Mouse (Mus musculus) monocyte, adult 5-6 weeks (primary cell): Measurements from ENCODE around the gene Adamts7. TPM values are rescaled to one million over a fixed set of nuclear protein-coding genes. Genes with fewer than 3 reads are reported as not detected.

Experiments used
- ATAC-seq: fragments of 153-309, 156-312 bp; replicated peaks from 2 replicates; pipeline ENCODE4 v1.8.0; 2017; ENCODE audit warnings: mild to moderate bottlenecking; ENCODE audit not compliant: low TSS enrichment, insufficient number of reproducible peaks, severe bottlenecking, poor library complexity, low FRiP score
- total RNA-seq: library from RNA; stranded (forward); fragments of 200-1000, 200-491, 200-594 nt; gene quantifications from 3 replicates; pipeline ENCODE4 v1.2.3, GENCODE M21; 2017

Adamts7 gene
- total RNA-seq, 1 experiment from 2014 or later, result not detected

DNA sequence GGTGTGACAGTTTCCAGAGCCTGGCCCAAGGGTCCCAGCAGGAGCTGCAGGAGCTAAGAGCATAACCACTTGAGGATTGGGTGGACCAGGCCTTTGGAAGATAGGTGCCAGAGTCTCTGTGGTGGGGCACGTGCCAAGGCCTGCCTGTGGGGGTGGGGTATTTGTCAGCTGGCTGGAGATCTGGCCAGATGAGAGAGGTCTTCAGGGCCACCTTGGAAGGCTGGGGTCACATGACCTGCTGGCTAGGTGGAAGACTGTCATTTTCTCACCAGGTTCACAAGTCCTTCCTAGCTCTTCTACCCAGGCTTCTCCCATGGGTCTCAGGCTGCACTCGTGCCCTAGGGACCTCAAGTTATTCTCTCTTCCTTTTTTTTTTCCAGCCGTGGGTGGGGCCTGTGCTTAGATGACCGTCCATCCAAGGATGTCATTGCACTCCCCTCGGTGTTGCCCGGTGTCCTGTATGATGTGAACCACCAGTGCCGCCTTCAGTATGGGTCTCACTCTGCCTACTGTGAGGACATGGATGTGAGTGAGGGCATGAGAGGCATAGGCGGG lies 22.6 kb downstream of the Adamts7 start:
- no peak for ATAC-seq

DNA sequence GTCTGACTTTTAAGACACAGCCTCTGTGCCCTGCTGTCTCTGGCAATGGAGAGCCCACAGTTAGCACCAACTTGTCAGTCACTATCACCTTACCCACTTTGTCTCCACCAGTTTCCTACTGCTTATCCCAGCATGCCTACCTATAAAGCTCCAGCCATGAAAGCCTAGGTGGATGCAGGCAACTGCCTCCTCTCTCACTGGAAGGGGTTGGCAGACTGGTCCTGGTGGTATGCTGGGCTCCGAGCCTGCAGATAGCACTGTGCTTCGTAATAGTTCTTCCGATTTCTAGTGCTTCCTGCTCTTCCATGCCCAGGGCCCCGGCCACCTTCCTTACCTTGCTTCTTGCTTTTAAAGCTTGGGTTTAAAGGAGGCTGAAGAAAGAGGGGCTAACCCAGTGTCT lies 26.0 kb downstream of the Adamts7 start:
- no peak for ATAC-seq

DNA sequence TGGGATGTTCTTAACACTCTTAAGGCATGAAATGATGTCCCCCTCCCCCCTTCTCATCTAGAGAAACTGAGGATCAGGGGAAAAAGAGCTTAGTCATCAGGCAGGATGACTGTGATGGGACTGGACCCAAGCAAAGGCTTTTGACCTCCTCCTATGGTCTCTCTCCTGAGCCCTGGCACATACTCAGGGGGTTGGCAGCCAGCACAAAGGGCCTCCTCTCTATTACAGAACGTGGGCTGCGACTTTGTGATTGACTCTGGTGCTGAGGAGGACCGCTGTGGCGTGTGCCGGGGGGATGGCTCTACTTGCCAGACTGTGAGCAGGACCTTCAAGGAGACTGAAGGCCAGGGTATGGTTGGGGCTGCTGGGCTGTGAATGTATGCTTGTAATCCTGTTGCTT lies 26.5 kb downstream of the Adamts7 start:
- ATAC-seq, result no peak

DNA sequence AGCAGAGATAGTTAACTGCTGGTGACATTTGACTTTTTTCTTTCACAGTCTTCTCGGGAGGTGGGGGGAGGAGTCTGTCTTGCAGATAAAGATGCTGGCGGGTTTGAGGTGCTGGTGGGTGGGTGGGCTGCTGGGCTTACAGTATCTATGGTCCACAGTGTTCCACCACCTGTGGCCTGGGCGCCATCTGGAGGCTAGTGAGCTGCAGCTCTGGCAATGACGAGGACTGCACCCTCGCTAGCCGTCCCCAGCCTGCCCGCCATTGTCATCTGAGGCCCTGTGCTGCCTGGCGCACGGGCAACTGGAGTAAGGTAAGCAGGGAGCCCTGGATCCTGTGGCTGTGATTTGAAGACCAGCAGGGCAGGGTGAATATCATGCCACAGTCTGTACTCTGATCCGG lies 32.1 kb downstream of the Adamts7 start:
- no peak for ATAC-seq

DNA sequence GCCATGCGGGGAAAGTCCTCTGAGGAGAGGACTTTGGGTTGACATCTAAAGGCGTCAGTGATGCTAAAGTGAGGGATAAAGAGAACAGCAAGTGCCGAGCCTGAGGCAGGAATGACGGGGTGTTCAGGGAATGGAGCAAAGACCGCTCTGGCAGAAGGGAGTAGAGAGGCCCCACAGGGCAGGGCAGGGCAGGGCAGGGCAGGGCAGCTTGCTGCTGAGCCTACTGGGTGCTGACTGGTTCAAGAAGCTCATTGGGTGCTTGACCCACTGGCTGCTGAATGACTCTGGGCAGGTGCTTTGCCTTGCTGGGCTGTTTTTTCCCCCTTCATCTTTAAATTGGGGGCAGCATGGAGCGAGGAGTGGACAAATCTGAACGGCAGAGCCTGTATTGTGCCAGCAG lies 33.4 kb downstream of the Adamts7 start:
- no peak for ATAC-seq

DNA sequence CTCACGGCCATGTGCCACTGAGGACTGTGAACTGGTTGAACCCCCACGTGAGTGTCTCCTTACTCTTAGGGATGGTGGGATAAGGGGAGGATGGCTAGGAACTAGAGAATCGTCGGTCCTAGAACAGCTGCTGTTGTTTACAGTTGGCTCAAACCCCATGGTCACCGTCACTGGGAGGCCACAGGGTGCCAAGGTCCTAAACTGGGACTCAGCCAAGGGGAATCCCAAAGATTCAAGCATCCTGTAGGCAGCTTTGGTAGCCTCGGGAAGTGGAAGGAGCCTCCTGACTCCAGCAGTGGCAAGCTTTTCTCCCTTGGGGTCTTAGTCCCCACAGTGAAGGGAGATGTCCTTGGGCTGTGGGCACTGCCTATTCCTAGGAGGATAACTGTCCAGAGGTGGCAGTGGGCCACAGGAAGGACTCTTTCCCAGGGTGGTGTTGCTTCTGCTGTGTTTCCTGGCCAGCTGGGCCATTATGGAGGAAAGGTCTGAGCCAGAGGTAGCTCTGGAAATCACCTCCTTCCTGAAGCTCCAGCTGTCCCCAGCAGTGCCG lies 34.3 kb downstream of the Adamts7 start:
- no peak for ATAC-seq

DNA sequence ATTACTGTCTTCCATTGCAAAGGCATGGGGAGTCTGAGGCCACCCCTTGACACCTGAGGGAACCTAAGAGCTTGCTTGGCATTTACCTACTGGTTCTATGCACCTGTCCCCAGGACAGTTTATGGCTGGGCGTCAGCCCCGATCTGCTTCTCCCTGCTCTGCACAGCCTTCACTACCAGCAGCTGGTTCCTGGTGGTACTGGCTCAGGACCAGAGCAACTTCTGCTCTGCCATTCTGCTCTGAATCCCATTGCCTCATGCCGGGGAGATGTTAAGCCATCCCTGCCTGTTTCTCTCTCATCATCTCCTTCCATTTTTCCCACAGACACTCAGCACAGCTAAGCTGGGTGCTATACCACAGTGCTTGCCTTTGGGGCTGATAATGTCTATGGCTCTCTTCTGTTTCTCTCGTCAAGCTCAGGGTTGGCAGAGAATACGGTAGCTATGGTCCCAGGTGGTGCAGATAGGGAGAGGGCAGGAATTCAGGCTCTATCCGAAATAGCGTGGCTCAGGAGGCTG lies 35.1 kb downstream of the Adamts7 start:
- no peak for ATAC-seq

DNA sequence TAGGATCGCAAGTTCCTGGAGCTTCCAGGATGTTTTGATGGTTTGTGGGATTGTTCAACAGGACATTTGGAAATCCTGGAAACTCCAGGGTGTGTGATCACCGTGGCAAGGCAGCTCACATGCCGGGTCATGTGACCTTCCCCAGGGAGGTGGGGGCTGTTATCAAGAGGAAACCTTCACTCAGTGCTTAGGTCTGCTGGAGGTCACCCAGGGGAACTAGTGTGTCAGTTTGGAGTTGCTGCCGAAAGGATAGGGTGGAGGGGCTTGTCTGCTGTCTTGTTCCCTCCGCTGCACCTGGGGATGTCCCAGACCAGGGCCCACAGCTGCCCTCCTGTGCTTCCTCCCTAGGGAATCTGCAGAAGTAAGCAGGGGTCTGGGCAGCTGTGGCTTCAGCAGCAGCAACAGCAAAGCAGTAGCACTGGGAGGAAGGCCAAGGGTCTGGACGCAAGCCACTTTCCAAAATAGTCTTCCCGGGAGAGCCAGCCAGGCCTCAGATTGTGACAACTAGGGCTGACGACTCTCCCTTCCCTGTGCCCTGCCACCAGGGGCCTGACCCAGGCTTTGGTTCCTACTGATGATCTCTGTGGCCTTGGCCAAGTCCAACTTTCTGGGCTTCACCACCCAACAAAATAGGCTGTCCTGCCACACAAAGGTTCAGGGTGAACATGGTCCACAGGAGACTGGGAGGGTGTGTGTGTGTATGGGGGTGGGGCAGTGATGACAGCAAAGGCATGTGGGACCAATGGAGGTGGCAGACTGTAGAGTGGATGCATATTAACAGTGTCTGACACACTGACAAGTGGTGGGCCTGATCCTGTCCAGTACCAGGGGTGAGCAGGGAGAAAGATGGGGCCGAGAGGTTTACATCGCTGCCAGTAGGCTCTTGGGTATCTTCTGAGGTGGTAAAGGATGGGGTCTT lies 35.9 kb downstream of the Adamts7 start:
- no peak for ATAC-seq

DNA sequence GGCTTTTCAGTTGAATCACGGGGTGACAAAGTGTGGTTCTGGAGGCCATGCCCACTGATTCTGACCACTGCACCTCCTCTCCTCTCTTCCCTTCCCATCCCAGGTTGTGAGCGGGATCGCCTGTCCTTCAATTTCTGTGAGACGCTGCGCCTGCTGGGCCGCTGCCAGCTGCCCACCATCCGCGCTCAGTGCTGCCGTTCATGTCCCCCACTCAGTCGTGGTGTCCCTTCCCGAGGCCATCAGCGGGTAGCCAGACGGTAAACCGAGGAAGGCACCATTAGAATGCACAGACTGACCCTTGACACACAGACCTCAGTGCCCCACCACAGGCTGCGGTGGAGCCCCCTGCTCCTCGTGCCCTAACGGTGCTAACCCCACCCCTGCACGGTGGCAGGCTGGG lies 36.7 kb downstream of the Adamts7 start:
- no peak for ATAC-seq

DNA sequence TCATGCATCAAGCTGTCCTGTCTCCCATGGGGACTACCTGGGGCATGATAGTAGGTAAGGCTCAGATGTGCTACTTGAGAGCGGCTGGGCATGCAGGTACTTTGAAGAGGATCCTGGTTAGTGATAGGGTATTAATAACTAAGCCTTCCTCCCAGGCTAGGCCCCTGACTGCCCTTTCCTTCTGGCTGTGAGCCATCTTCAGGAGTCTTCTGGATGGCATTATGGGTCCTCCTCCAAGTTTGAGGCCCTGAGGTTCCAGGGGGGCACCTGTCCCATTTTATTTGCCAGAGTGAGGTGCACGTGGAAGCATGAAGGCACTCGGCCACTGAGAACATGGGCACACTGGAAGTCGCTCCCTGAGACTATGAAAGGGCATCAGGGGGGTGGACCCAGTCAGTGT lies 37.6 kb downstream of the Adamts7 start:
- no peak for ATAC-seq

DNA sequence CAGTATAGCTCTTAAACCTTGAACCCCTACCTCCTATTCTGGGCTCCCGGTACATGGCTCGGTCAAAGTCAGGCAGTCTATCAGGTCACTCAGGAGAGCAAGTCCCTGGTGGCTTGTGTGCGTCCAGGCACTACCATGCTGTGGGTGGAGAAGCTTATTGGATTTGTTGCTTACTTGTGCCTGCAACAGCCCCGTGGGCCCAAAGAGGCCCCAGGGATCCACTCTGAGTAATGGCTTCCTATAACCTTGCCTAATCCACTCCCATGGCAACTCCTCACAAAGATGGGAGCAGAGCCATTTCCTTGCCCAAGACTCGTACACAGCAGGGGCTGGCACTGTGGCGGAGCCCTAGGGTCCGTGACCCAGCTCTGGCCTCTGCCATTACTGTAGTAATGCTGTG lies 38.2 kb downstream of the Adamts7 start:
- no peak for ATAC-seq

DNA sequence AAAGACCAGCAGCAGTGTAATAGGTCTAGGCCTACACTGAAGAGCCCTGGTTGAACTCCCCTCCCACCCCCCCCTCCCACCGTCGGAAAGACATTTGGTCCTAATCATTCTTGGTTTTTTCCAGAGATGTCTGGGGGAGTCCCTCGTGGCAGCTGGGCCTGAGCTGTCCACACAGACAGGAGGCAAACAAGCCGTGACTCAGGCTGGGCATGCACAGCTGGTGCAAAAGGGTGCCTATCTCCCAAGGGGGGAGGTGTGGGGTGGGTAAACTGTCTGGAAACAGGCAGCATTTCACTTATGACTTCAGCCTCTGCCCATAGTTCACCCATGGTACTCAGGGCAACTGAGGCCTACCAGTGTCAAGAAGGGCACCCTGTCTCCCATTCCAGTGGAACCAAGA lies 38.7 kb downstream of the Adamts7 start:
- no peak for ATAC-seq

DNA sequence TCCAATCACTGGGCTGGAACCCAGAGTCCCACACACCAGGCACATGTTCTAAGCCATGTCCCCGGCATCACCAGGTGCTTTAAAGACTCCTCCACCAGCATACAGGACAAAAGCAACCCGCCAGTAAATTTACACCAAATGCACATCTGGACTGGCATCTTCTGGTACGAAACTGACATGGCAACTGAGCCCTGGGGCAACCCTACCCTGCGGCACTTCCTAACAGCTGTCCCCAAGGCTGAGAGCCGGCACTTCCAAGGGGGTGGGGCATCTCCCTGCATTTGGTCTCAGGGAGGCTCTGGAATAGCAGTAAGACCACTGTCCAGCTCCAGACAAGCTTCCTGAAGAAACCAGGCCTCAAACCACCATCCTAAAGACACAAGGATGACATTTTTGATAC lies 40.4 kb downstream of the Adamts7 start:
- ATAC-seq, result no peak

DNA sequence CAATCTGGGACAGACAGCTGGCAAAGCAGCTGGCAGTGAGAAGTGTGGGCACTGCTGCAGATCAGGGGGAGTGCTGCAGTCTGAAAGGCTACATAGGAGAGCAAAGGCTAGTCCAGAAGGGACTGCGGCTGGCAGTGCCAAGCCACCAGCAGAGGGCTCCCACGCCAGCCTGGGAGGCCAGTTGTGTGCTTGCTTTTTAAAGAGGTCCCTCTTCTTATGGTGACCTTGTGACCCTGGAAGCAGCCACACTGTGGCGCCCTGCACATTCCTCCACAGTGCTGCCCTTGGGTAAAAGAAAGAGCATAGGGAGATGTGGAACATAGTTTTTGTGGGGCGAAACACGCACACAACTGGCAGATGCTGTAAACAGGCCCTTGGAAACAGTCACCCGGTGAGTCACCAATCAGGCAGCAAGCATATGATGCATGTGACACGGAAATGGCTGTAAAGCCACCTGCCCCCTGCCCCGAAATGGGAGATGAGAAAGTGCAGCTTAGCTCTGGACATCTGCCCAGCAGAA lies 41.6 kb downstream of the Adamts7 start:
- ATAC-seq, result no peak

DNA sequence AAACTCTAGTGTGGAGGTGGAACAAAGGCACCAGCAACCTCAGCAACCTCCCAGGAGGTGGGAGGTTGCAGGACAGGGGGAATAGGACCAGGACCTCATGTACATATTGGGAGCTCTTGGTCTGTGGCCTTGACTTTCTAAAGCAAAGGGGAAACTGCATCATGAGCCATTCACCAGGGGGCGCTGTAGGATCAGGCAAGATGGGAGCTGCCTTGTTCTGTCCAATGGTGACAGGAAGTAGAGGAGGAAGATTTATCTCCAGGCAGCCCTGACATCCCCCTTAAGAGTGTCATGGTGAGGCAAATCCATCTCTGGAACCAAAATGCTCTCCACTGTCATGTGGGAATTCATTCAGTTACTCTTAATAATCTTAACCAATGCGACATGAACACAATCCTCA lies 43.6 kb downstream of the Adamts7 start:
- peak; percentile 37; the same call in 1 of the 2 replicates for ATAC-seq

DNA sequence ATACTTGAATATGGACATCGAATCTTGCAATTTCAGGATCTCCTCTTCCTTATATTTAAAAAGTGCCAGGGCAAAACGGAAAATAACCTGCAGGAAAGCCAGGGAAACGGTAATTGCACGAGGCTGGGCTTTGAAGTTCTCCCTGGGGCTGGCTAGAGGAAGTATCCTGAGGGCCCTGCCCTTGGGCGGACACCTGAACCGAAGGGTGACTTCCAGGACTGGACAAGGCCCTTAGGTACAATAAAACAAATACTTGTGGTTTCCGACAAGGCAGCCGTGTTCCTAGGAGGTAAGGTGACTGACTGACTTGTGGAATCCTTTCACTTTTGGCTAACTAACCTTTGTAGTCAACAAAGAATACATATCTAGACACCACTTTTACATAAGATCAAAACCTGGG lies 44.9 kb downstream of the Adamts7 start:
- no peak for ATAC-seq

DNA sequence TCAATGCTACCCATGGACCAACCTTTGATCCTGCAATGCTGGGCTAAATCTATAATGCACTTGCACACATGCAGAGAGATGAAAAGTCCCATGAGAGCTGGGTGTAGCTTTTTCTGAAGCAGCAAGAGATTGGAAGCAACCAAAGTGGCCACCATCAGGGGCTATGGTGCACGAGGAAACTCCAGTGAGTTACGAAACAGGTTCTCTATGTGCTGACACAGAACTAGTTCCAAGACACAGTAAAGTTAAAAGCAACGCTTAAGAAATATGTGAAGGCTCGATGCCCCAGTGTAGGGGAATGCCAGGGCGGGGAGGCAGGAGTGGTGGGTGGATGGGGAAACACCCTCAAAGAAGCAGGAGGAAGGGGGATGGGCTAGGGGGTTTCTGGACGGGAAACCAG lies 45.8 kb downstream of the Adamts7 start:
- ATAC-seq, result no peak

DNA sequence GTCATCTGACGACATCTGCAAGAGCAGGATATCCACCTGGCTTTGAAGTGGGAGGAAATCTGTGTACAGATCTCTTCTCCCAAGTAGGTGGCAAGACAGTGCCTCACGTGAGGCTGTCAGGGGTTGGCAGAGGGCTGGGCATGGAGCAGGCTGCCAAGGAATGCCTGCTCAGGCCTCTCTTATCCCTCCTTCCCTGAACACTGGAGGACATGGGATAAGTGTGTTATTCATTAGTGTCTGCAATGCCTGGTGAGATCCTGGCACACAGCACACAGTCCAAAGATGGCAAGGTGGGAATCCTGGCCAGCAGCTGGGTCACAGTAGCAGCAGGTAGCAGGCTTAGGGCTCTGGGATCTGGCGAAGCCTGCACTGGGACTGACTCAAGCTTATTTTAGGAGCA lies 50.3 kb downstream of the Adamts7 start:
- no peak for ATAC-seq

DNA sequence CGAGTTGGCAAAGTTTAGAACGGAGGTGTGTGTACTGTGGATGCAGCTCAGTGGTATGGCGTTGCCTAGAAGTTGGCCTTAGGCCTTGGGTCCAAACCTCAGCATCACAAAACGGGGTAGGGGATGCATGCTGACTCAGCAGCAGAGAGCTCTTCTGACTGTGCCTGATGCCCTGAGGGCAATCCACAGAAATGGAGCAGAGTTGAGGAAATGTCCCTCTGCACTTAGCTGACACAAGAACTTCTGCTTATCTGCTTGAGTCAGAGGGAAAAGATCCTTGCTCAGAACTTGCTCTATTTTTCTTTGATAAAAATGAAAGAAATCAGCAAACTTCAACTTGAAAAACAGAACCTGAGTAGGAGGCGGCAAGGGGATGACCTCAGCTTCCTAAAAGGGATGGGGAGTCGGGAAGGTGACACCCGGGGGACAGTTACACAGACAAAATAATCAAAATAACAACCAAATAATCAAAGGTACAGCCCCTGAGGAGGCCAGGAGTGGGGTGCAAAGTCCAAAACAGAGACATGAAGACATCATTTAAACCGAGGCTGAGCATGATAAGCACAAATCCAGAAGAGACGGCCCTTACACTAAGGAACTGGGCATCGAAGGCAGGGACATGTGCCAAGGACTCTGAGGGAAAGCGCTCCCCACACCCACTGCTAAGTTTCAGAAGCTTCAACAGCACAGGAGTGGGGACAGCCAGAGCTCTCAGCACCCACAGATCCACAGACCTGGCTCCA lies 53.6 kb downstream of the Adamts7 start:
- ATAC-seq, result no peak
